In the genomic region with DNA sequence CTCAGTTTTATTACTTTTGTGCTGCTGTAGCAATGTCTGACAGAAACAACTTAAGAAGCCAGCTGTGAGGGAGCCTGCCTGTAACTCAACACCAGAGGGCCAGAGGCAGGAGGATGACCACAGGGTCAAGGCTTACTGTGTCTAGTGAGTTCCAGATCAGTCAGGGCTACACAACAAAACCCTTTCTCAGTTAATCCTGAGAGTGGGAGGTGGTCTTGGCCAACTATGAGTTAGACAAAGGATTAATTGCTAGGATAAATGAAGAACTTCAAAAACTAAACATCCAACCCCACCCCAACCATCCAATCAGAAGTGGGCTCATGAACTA, we compare ENCODE assay signal across 28 mouse cellular contexts. TPM values are rescaled to one million over a fixed set of nuclear protein-coding genes. Genes with fewer than 3 reads are reported as not detected.
DNase-seq lines count a peak whose midpoint lies in the region; ATAC-seq lines count a peak whose summit lies in the region.
"Had no signal": no experiment of that assay in that cellular context is flagged by ENCODE, and none has a peak within 500 bp of the region (broad histone marks: within the 10 kb centered on the region; RNA-seq: fewer than 3 reads in every experiment).

No protein-coding gene starts in this region.

- H3K4me3 ChIP-seq in kidney, embryonic 14.5 days (ENCODE audit: low read length), result no peak overlapping the region
- H3K4me3 ChIP-seq in intestine, embryonic 15.5 days (replicated peaks), result no peak overlapping the region
- H3K4me3 ChIP-seq in midbrain, embryonic 10.5 days, result no peak overlapping the region
- H3K4me3 ChIP-seq in forebrain, embryonic 10.5 days, result no peak overlapping the region
- H3K4me3 ChIP-seq: embryonic facial prominence, embryonic 15.5 days; forebrain, embryonic 13.5 days; heart, embryonic 10.5 days; heart, embryonic 15.5 days; hindbrain, embryonic 13.5 days; liver, embryonic 15.5 days had no signal

- no peaks in the 10 kb centered on the region for H3K27me3 ChIP-seq in kidney, embryonic 14.5 days (ENCODE audit: control insufficient read depth, insufficient read depth, low read length)
- H3K27me3 ChIP-seq in intestine, embryonic 15.5 days (replicated peaks), result no peaks in the 10 kb centered on the region
- no peaks in the 10 kb centered on the region for H3K27me3 ChIP-seq in midbrain, embryonic 10.5 days (ENCODE audit: low read depth, poor library complexity, severe bottlenecking)
- no peaks in the 10 kb centered on the region for H3K27me3 ChIP-seq in forebrain, embryonic 10.5 days (ENCODE audit: poor library complexity, severe bottlenecking)
- H3K27me3 ChIP-seq: embryonic facial prominence, embryonic 15.5 days; forebrain, embryonic 13.5 days; heart, embryonic 15.5 days; hindbrain, embryonic 13.5 days; liver, embryonic 15.5 days had no signal

- no peaks in the 10 kb centered on the region for H3K9me3 ChIP-seq in kidney, embryonic 14.5 days (ENCODE audit: control insufficient read depth, low read length)
- no peaks in the 10 kb centered on the region for H3K9me3 ChIP-seq in intestine, embryonic 15.5 days
- H3K9me3 ChIP-seq in midbrain, embryonic 10.5 days (replicated peaks), result no peaks in the 10 kb centered on the region
- no peaks in the 10 kb centered on the region; the same call in 1 of the 2 replicates for H3K9me3 ChIP-seq in forebrain, embryonic 10.5 days
- H3K9me3 ChIP-seq: embryonic facial prominence, embryonic 15.5 days; forebrain, embryonic 13.5 days; heart, embryonic 10.5 days; heart, embryonic 15.5 days; hindbrain, embryonic 13.5 days; liver, embryonic 15.5 days had no signal

- H3K36me3 ChIP-seq in kidney, embryonic 14.5 days (ENCODE audit: control insufficient read depth, insufficient read depth, low read length), result no peaks in the 10 kb centered on the region
- peaks cover 3% of the 10 kb centered on the region; the same call in 1 of the 2 replicates for H3K36me3 ChIP-seq in intestine, embryonic 15.5 days
- H3K36me3 ChIP-seq in midbrain, embryonic 10.5 days, result peaks cover 9% of the 10 kb centered on the region
- H3K36me3 ChIP-seq in forebrain, embryonic 10.5 days (replicated peaks), result peaks cover 9% of the 10 kb centered on the region; the same call in 1 of the 2 replicates
- H3K36me3 ChIP-seq: embryonic facial prominence, embryonic 15.5 days; heart, embryonic 15.5 days; hindbrain, embryonic 13.5 days; liver, embryonic 15.5 days had no signal

- ATAC-seq in kidney, embryonic 14.5 days (ENCODE audit: low FRiP score, low TSS enrichment), result peak; percentile 81
- peak; percentile 72 for ATAC-seq in intestine, embryonic 15.5 days
- ATAC-seq: activated CD4-positive, CD25-positive, alpha-beta regulatory T cell, adult 4 months; forebrain, embryonic 13.5 days; midbrain, embryonic 16.5 days had no signal

- H3K9ac ChIP-seq in kidney, embryonic 14.5 days (ENCODE audit: low read depth, low read length), result no peak overlapping the region
- no peak overlapping the region for H3K9ac ChIP-seq in intestine, embryonic 15.5 days
- H3K9ac ChIP-seq: embryonic facial prominence, embryonic 15.5 days; forebrain, embryonic 13.5 days; heart, embryonic 15.5 days; hindbrain, embryonic 13.5 days; liver, embryonic 15.5 days; lung, embryonic 14.5 days had no signal

- H3K4me2 ChIP-seq in kidney, embryonic 14.5 days (replicated peaks; ENCODE audit: low read depth, low read length), result no peak overlapping the region
- no peak overlapping the region for H3K4me2 ChIP-seq in intestine, embryonic 15.5 days (replicated peaks)
- H3K4me2 ChIP-seq: embryonic facial prominence, embryonic 15.5 days; forebrain, embryonic 13.5 days; heart, embryonic 15.5 days; hindbrain, embryonic 13.5 days; liver, embryonic 15.5 days; lung, embryonic 14.5 days; midbrain, embryonic 11.5 days had no signal

- no peak overlapping the region for H3K27ac ChIP-seq in kidney, embryonic 14.5 days (ENCODE audit: low read depth, low read length)
- H3K27ac ChIP-seq in intestine, embryonic 15.5 days, result no peak overlapping the region
- H3K27ac ChIP-seq in midbrain, embryonic 10.5 days (replicated peaks), result no peak overlapping the region
- H3K27ac ChIP-seq in forebrain, embryonic 10.5 days, result no peak overlapping the region
- H3K27ac ChIP-seq: embryonic facial prominence, embryonic 15.5 days; forebrain, embryonic 13.5 days; heart, embryonic 10.5 days; heart, embryonic 15.5 days; hindbrain, embryonic 13.5 days; liver, embryonic 15.5 days had no signal

- H3K4me1 ChIP-seq in kidney, embryonic 14.5 days (ENCODE audit: control insufficient read depth, insufficient read depth, low read length), result no peaks in the 10 kb centered on the region
- H3K4me1 ChIP-seq in intestine, embryonic 15.5 days (replicated peaks), result no peaks in the 10 kb centered on the region
- no peaks in the 10 kb centered on the region for H3K4me1 ChIP-seq in midbrain, embryonic 10.5 days
- H3K4me1 ChIP-seq in forebrain, embryonic 10.5 days, result peaks cover 5% of the 10 kb centered on the region
- H3K4me1 ChIP-seq: embryonic facial prominence, embryonic 15.5 days; forebrain, embryonic 13.5 days; heart, embryonic 10.5 days; heart, embryonic 15.5 days; hindbrain, embryonic 13.5 days; liver, embryonic 15.5 days had no signal

- no peak for DNase-seq in kidney, adult 9 months
- DNase-seq in 3T3-L1 (ENCODE audit: low read depth, low spot score), result peak; percentile 41
- DNase-seq in embryo, embryonic 10.5 days (ENCODE audit: low spot score), result peak; percentile 42
- no peak for DNase-seq in midbrain, embryonic 10.5 days (ENCODE audit: low spot score)
- DNase-seq in forebrain, embryonic 10.5 days (ENCODE audit: extremely low spot score, low spot score), result no peak
- DNase-seq in adrenal gland, postnatal 36 days, result no peak
- DNase-seq: adrenal gland, adult 2 months; B cell, adult 2 months; cerebellum, adult 2 months; cerebellum, postnatal 14 days; gastrocnemius, postnatal 14 days; heart, postnatal 4 days; kidney, adult 8-10 months; left cerebral cortex, postnatal 4 days; lung, embryonic 14.5 days; lung, postnatal 14 days; thymus, postnatal 4 days had no signal

RNA-seq across cellular contexts. Expression of a gene that starts 45.3 kb away (rescaled TPM):
- polyA plus RNA-seq in kidney, embryonic 14.5 days (2014; fragmentation: Nextera tagmentation; extraction: Ambion mirVana), result 9.8 and 12.4 TPM in 2 replicates
- 6.4 and 6.9 TPM in 2 replicates for polyA plus RNA-seq in intestine, embryonic 15.5 days (2015; fragmentation: Nextera tagmentation; extraction: Ambion mirVana)
- 6.1 and 6.6 TPM in 2 replicates for polyA plus RNA-seq in midbrain, embryonic 10.5 days (2016; fragmentation: Nextera tagmentation; extraction: Ambion mirVana)
- polyA plus RNA-seq in forebrain, embryonic 10.5 days (2016; fragmentation: Nextera tagmentation; extraction: Ambion mirVana), result 5.6 and 6.5 TPM in 2 replicates
- 1 to 10 TPM; 5.3 to 7.8 TPM for total RNA-seq in adrenal gland, postnatal 36 days (2021)

Comparison
In these comparisons a context has a peak if more than half of its experiments do, and no peak if none do; other contexts are left out.
1. DNase-seq: peak in 3T3-L1 (single experiment) and embryo, embryonic 10.5 days (single experiment); none in kidney, adult 9 months (single experiment), midbrain, embryonic 10.5 days (single experiment), forebrain, embryonic 10.5 days (single experiment) and adrenal gland, postnatal 36 days (0 of 2).